Mouse (Mus musculus) C2C12 (cell line): ENCODE data around the gene Hmga2.

ENCODE experiments used
- CTCF ChIP-seq: IDR thresholded peaks from one replicate; pipeline ENCODE4 v1.5.1; 2011; ENCODE audit not compliant: control insufficient read depth, insufficient read depth, insufficient read length
- MAX ChIP-seq: IDR thresholded peaks from one replicate; pipeline ENCODE4 v1.6.1; 2011; ENCODE audit warnings: mild to moderate bottlenecking, control low read depth
- USF1 ChIP-seq: IDR thresholded peaks from one replicate; pipeline ENCODE4 v1.6.1; 2011; ENCODE audit warnings: low read depth, mild to moderate bottlenecking, control low read depth, moderate library complexity

DNA sequence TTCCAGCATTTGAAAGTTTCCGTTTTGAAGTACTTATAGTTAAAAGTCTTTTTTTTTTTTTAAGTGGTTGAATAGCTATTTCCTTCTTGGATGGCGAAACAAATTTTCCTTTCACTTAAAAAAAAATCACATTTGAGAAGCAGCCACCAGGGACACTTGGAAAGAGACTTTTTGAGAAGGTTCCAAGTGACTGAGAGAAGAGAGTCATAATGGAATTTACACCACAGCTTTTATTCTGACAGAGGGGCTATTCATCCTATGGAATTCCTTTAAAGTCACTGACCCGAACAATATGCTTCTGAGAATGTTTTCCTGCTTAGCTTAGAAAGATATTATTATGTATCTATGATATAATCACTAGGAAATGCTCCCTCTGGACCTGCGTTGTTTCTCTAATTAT lies 36.7 kb upstream of the Hmga2 start:
- TF ChIP-seq USF1: no peak
- TF ChIP-seq CTCF: no peak
- no peak for TF ChIP-seq MAX
